Mouse (Mus musculus) liver, embryonic 16.5 days (tissue): ENCODE data around the gene Hmgb2. TPM values are rescaled to one million over a fixed set of nuclear protein-coding genes. Genes with fewer than 3 reads are reported as not detected.

Source experiments
- ATAC-seq: fragments of 200-750 bp; cut with Nextera tagmentation; 2 replicates; pipeline ENCODE4 v1.8.0; 2017; ENCODE audit warnings: low read depth, mild to moderate bottlenecking, moderate number of reproducible peaks, moderate library complexity
- H3K27ac ChIP-seq: fragments of 300-500 bp; sonication (generic); 2 replicates; pipeline ENCODE4 v1.5.1; 2014; ENCODE audit warnings: mild to moderate bottlenecking, low read length
- H3K27me3 ChIP-seq: fragments of 300-500 bp; sonication (generic); 2 replicates; pipeline ENCODE4 v1.6.1; 2014; ENCODE audit warnings: low read depth, low read length, mixed read lengths; ENCODE audit not compliant: control insufficient read depth, insufficient read depth
- H3K36me3 ChIP-seq: fragments of 300-500 bp; sonication (generic); 2 replicates; pipeline ENCODE4 v1.6.1; 2014; ENCODE audit warnings: mild to moderate bottlenecking; ENCODE audit not compliant: control insufficient read depth, insufficient read depth
- H3K4me1 ChIP-seq: fragments of 300-500 bp; sonication (generic); 2 replicates; pipeline ENCODE4 v1.6.1; 2014; ENCODE audit warnings: low read depth, low read length, mixed read lengths; ENCODE audit not compliant: control insufficient read depth
- H3K4me2 ChIP-seq: fragments of 300-500 bp; sonication (generic); 2 replicates; pipeline ENCODE4 v1.6.1; 2014; ENCODE audit warnings: low read depth, low read length, mixed read lengths
- H3K4me3 ChIP-seq: fragments of 300-500 bp; sonication (generic); 2 replicates; pipeline ENCODE4 v1.5.1; 2014; ENCODE audit warnings: low read depth, mild to moderate bottlenecking, low read length
- H3K9ac ChIP-seq: fragments of 300-500 bp; sonication (generic); 2 replicates; pipeline ENCODE4 v1.6.1; 2014; ENCODE audit warnings: low read depth, low read length
- H3K9me3 ChIP-seq: fragments of 300-500 bp; sonication (generic); replicated peaks from 2 replicates; pipeline ENCODE4 v1.6.1; 2016; ENCODE audit warnings: low read length; ENCODE audit not compliant: control insufficient read depth
- WGBS: fragments of 180-500 bp; shearing (Covaris S2); extraction: QIAGEN DNeasy Blood & Tissue Kit; methylation state at CpG from one replicate; pipeline ENCODE4 v1.1.7; 2014; ENCODE audit not compliant: insufficient replicate concordance; 5-methylcytosine and 5-hydroxymethylcytosine counted together
- polyA plus RNA-seq: library from polyadenylated mRNA; unstranded; fragments of >200 nt; fragmentation: Nextera tagmentation; extraction: Ambion mirVana; gene quantifications from 2 replicates; pipeline ENCODE4 v1.2.1, GENCODE M21; 2015

The Hmgb2 gene
- polyA plus RNA-seq, 1 experiment from 2014 or later: 226 TPM

- no peak overlapping the region for H3K27ac ChIP-seq
- 74% methylated on average over 3 of the region's 3 CpGs for WGBS
- no peaks in the 10 kb centered on the region for H3K4me1 ChIP-seq
- no peaks in the 10 kb centered on the region for H3K9me3 ChIP-seq
- H3K27me3 ChIP-seq: no peaks in the 10 kb centered on the region
- no peak overlapping the region for H3K4me3 ChIP-seq
- H3K4me2 ChIP-seq: no peak overlapping the region
- no peaks in the 10 kb centered on the region for H3K36me3 ChIP-seq
- ATAC-seq: no peak
- H3K9ac ChIP-seq: no peak overlapping the region
Measured at GRCm38 (mm10) chr8:57562741-57563140, 51.0 kb downstream of the Hmgb2 start.

- Histone ChIP-seq H3K9me3 (no peaks in the 10 kb centered on the region), H3K36me3 (no peaks in the 10 kb centered on the region), H3K9ac (no peak overlapping the region), H3K4me3 (no peak overlapping the region), H3K27ac (no peak overlapping the region), H3K4me1 (no peaks in the 10 kb centered on the region), H3K27me3 (no peaks in the 10 kb centered on the region), H3K4me2 (no peak overlapping the region)
- no peak for ATAC-seq
- 84% methylated on average over 15 of the region's 15 CpGs for WGBS
Measured at GRCm38 (mm10) chr8:57563726-57564125, 52.0 kb downstream of the Hmgb2 start.

- Histone ChIP-seq H3K4me1 (no peaks in the 10 kb centered on the region), H3K4me2 (no peak overlapping the region), H3K27me3 (no peaks in the 10 kb centered on the region), H3K27ac (no peak overlapping the region), H3K36me3 (no peaks in the 10 kb centered on the region), H3K9ac (no peak overlapping the region), H3K4me3 (no peak overlapping the region), H3K9me3 (no peaks in the 10 kb centered on the region)
- no peak for ATAC-seq
- 61% methylated on average over 6 of the region's 6 CpGs for WGBS
Measured at GRCm38 (mm10) chr8:57565039-57565438, 53.3 kb downstream of the Hmgb2 start.

Other genes starting within 250 kb of the Hmgb2 start
- gene Hand2, start 190.9 kb upstream of the Hmgb2 start, polyA plus RNA-seq: 0.42 and 0.58 TPM in 2 replicates
- gene Scrg1, start 56.0 kb upstream of the Hmgb2 start, polyA plus RNA-seq: 0.54 TPM in 1 of 2 replicates, not detected in the other
- 9.6 and 10.8 TPM in 2 replicates for gene Sap30, start 24.0 kb upstream of the Hmgb2 start, polyA plus RNA-seq
- gene Galnt7, start 141.1 kb downstream of the Hmgb2 start, polyA plus RNA-seq: 3.5 and 3.7 TPM in 2 replicates